Mouse (Mus musculus) liver, postnatal 0 days (tissue): Measurements from ENCODE around the gene Irf7. TPM values are rescaled to one million over a fixed set of nuclear protein-coding genes. Genes with fewer than 3 reads are reported as not detected.
"Not testable (repeated sequence)": the region's sequence is repeated elsewhere in the genome, so short reads cannot be mapped to it uniquely, and the experiment has no call there.

Source experiments
- ATAC-seq: fragments of 200-750 bp; cut with Nextera tagmentation; 2 replicates; pipeline ENCODE4 v1.8.0; 2017; ENCODE audit warnings: mild to moderate bottlenecking, moderate library complexity
- DNase-seq: peaks from one replicate; pipeline ENCODE4 v3.0.0-alpha.2; 2016
- H3K27ac ChIP-seq: fragments of 300-500 bp; sonication (generic); 2 replicates; pipeline ENCODE4 v1.5.1; 2014; ENCODE audit warnings: antibody characterized with exemption, moderate library complexity, mild to moderate bottlenecking, low read depth
- H3K27me3 ChIP-seq: fragments of 300-500 bp; sonication (generic); 2 replicates; pipeline ENCODE4 v1.6.1; 2014; ENCODE audit warnings: low read length, control low read depth, mixed read lengths; ENCODE audit not compliant: insufficient read depth
- H3K36me3 ChIP-seq: fragments of 300-500 bp; sonication (generic); replicated peaks from 2 replicates; pipeline ENCODE4 v1.6.1; 2014; ENCODE audit warnings: mild to moderate bottlenecking, control low read depth, low read length, moderate library complexity, mixed read lengths; ENCODE audit not compliant: insufficient read depth
- H3K4me1 ChIP-seq: fragments of 300-500 bp; sonication (generic); 2 replicates; pipeline ENCODE4 v1.6.1; 2014; ENCODE audit warnings: antibody characterized with exemption, mild to moderate bottlenecking, control low read depth; ENCODE audit not compliant: insufficient read depth
- H3K4me2 ChIP-seq: fragments of 300-500 bp; sonication (generic); 2 replicates; pipeline ENCODE4 v1.6.1; 2014; ENCODE audit warnings: low read depth, mild to moderate bottlenecking, low read length, moderate library complexity, mixed read lengths
- H3K4me3 ChIP-seq: fragments of 300-500 bp; sonication (generic); 2 replicates; pipeline ENCODE4 v1.5.1; 2014; ENCODE audit warnings: low read depth, low read length
- H3K9ac ChIP-seq: fragments of 300-500 bp; sonication (generic); replicated peaks from 2 replicates; pipeline ENCODE4 v1.6.1; 2014; ENCODE audit warnings: mild to moderate bottlenecking, moderate library complexity
- H3K9me3 ChIP-seq: fragments of 300-500 bp; sonication (generic); 2 replicates; pipeline ENCODE4 v1.6.1; 2016; ENCODE audit warnings: mild to moderate bottlenecking, control low read depth, low read length, mixed read lengths
- CTCF ChIP-seq: sonication (generic); IDR thresholded peaks from 2 replicates; pipeline ENCODE4 v1.5.1; 2016; ENCODE audit warnings: antibody characterized with exemption, low read depth
- EP300 ChIP-seq: IDR thresholded peaks from 2 replicates; pipeline ENCODE4 v1.6.1; 2016; ENCODE audit warnings: antibody characterized with exemption, low read depth, mild to moderate bottlenecking
- WGBS: fragments of 180-500 bp; shearing (Covaris S2); extraction: QIAGEN DNeasy Blood & Tissue Kit; methylation state at CpG from one replicate; pipeline ENCODE4 v1.1.7; 2014; ENCODE audit not compliant: insufficient replicate concordance; 5-methylcytosine and 5-hydroxymethylcytosine counted together
- polyA plus RNA-seq: library from polyadenylated mRNA; unstranded; fragments of >200 nt; fragmentation: Nextera tagmentation; extraction: Ambion mirVana; gene quantifications from 2 replicates; pipeline ENCODE4 v1.2.1, GENCODE M21; 2015

Gene Irf7
- polyA plus RNA-seq, 1 experiment from 2014 or later, result 22.9 TPM

GRCm38 (mm10) chr7:141265411-141265738 lies 906 bp downstream of the Irf7 start:
- H3K4me3 ChIP-seq, result peak overlapping the region; percentile 88
- peaks cover 29% of the 10 kb centered on the region for H3K4me1 ChIP-seq
- H3K4me2 ChIP-seq, result peak overlapping the region; percentile 95
- peak overlapping the region; percentile 94 for H3K27ac ChIP-seq
- H3K27me3 ChIP-seq, result peaks cover 6% of the 10 kb centered on the region; the same call in 1 of the 2 replicates
- H3K9ac ChIP-seq, result peak overlapping the region; percentile 92
- ATAC-seq (peak; percentile 11; the same call in 1 of the 2 replicates), DNase-seq (no peak)
- no peak for TF ChIP-seq CTCF
- no peak for TF ChIP-seq EP300
- H3K9me3 ChIP-seq, result no peaks in the 10 kb centered on the region
- peaks cover 44% of the 10 kb centered on the region for H3K36me3 ChIP-seq
- 39% methylated on average over 11 of the region's 11 CpGs for WGBS

DNA sequence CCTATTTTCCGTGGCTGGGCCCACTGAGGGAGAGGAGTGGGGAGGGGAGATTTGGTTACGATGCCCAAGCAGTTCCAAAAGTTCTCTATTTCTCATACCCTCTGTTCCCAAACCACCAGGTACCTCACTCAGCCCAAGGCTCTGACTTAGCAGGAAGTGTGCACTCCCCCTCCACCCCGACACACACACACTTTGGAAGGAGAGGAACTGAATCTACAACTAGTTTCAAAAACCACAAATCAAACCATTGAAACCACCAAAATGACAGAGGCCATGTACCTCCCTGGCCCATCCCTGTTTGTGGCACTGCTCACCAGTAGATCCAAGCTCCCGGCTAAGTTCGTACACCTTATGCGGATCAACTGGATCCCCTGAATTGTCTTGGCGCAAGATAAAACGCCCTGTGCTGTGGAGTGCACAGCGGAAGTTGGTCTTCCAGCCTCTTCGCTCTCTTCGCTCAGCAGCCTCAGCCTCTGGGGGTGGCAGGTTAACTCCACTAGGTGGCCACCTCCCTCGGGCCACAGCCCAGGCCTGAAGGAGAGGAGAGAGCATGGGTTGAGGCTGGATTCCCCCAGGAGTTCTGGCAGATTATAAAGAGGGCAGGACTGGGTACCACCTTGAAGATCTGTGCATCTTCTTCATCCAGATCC lies 1.4 kb downstream of the Irf7 start:
- peak; percentile 52 for ATAC-seq
- WGBS, result 18% methylated on average over 12 of the region's 12 CpGs
- Histone ChIP-seq H3K36me3 (peaks cover 48% of the 10 kb centered on the region), H3K4me3 (peak overlapping the region; percentile 88), H3K9ac (peak overlapping the region; percentile 92), H3K4me2 (peak overlapping the region; percentile 95), H3K27ac (peak overlapping the region; percentile 94), H3K9me3 (no peaks in the 10 kb centered on the region), H3K27me3 (peaks cover 6% of the 10 kb centered on the region; the same call in 1 of the 2 replicates), H3K4me1 (peaks cover 29% of the 10 kb centered on the region)
- peak; percentile 70 for DNase-seq
- TF ChIP-seq CTCF (peak; percentile 79), EP300 (no peak)

- H3K4me1 ChIP-seq, result peaks cover 26% of the 10 kb centered on the region
- no peak for DNase-seq
- 78% methylated on average over 11 of the region's 11 CpGs for WGBS
Measured at GRCm38 (mm10) chr7:141264041-141264700, 2.1 kb downstream of the Irf7 start.

DNA sequence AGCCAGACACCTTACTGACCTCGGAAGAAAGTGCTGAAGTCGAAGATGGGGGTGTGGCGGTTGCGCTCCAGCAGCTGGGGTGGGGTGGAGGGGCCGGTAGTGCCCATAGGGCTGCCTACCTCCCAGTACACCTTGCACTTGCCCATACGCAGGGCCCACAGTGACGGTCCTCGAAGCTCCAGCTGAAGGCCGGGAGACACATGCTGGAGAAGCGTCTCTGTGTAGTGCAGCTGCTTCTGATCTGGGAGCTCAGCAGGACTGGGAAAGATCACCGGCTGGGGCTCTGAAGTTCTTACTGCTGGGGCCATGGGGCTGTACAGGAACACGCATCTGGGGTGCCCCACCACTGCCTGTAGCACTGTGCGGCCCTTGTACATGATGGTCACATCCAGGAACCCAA lies 2.6 kb downstream of the Irf7 start:
- Histone ChIP-seq H3K27me3 (no peaks in the 10 kb centered on the region), H3K4me1 (peaks cover 25% of the 10 kb centered on the region), H3K9ac (no peak overlapping the region), H3K4me2 (peak overlapping the region; percentile 95; the same call in 1 of the 2 replicates), H3K9me3 (no peaks in the 10 kb centered on the region), H3K27ac (no peak overlapping the region), H3K36me3 (peaks cover 61% of the 10 kb centered on the region), H3K4me3 (no peak overlapping the region)
- no peak for TF ChIP-seq EP300
- TF ChIP-seq CTCF, result no peak
- WGBS, result 87% methylated on average over 13 of the region's 13 CpGs
- DNase-seq, result no peak
- ATAC-seq, result no peak

More at GRCm38 (mm10) chr7:141264041-141264700, 2.1 kb downstream of the Irf7 start:
- TF ChIP-seq EP300, result no peak
- TF ChIP-seq CTCF, result no peak
- peaks cover 56% of the 10 kb centered on the region for H3K36me3 ChIP-seq
- H3K9me3 ChIP-seq, result no peaks in the 10 kb centered on the region
- no peak for ATAC-seq
- H3K9ac ChIP-seq, result peak overlapping the region; percentile 92; the same call in 1 of the 2 replicates
- peaks cover 4% of the 10 kb centered on the region; the same call in 1 of the 2 replicates for H3K27me3 ChIP-seq
- H3K27ac ChIP-seq, result peak overlapping the region; percentile 94; the same call in 1 of the 2 replicates
- peak overlapping the region; percentile 88 for H3K4me3 ChIP-seq
- H3K4me2 ChIP-seq, result peak overlapping the region; percentile 95

GRCm38 (mm10) chr7:141261480-141261879 lies 4.8 kb downstream of the Irf7 start:
- Histone ChIP-seq H3K4me2 (no peak overlapping the region), H3K36me3 (peaks cover 82% of the 10 kb centered on the region)

DNA sequence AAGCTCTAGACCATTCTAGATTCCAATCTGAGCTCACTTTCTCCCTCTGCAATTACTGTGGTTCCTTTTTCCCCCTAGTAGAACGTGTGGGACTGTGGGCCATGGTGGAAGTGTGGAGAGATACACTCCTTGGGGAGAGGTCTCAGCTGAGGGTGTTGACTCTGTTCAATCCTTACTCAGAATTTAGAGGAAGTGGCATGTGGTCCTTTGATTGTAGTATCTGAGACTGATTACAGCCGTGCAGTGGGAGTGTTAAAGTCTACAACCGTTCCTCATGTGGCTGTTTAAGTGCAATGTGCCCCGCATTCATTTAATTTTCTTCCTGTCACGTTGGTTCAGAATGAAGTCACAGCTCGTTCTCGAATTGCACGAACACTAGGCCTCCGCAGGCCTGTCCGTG lies 10.1 kb downstream of the Irf7 start:
- 83% methylated on average over 10 of the region's 10 CpGs for WGBS
- no peak overlapping the region for H3K4me2 ChIP-seq
- peaks cover 76% of the 10 kb centered on the region for H3K36me3 ChIP-seq
- H3K27ac ChIP-seq, result no peak overlapping the region
- H3K9me3 ChIP-seq, result no peaks in the 10 kb centered on the region
- no peak overlapping the region for H3K9ac ChIP-seq
- DNase-seq (no peak), ATAC-seq (no peak)
- TF ChIP-seq CTCF (no peak), EP300 (no peak)
- no peaks in the 10 kb centered on the region for H3K4me1 ChIP-seq
- H3K27me3 ChIP-seq, result no peaks in the 10 kb centered on the region
- H3K4me3 ChIP-seq, result no peak overlapping the region

More at GRCm38 (mm10) chr7:141261480-141261879, 4.8 kb downstream of the Irf7 start:
- TF ChIP-seq CTCF (no peak), EP300 (no peak)
- ATAC-seq (no peak), DNase-seq (no peak)
- Histone ChIP-seq H3K9ac (no peak overlapping the region), H3K27me3 (no peaks in the 10 kb centered on the region), H3K9me3 (no peaks in the 10 kb centered on the region), H3K4me1 (peaks cover 19% of the 10 kb centered on the region), H3K4me3 (no peak overlapping the region), H3K27ac (no peak overlapping the region)
- WGBS, result 87% methylated on average over 3 of the region's 3 CpGs

GRCm38 (mm10) chr7:141250486-141250885 lies 15.8 kb downstream of the Irf7 start:
- ATAC-seq, H3K4me1 ChIP-seq, H3K9me3 ChIP-seq, H3K4me2 ChIP-seq, H3K4me3 ChIP-seq, DNase-seq, H3K27ac ChIP-seq, H3K27me3 ChIP-seq, H3K9ac ChIP-seq: not testable (repeated sequence)
- H3K36me3 ChIP-seq, result peaks cover 64% of the 10 kb centered on the region
- 84% methylated on average over 4 of the region's 4 CpGs for WGBS
